Mouse (Mus musculus) testis, postnatal 14 days (tissue): ENCODE measurements at regions not wholly inside any gene's neighbourhood (a gene's known extent, or its start where the extent isn't known, plus 50 kb on each side); places are given as distances from the start of the nearest gene placed in this dataset.

Source experiments
- DNase-seq: peaks from one replicate; pipeline ENCODE4 v3.0.0; 2021; ENCODE audit warnings: low spot score

GRCm38 (mm10) chr10:17003123-17003849 lies 719.7 kb upstream of the Cited2 start:
- DNase-seq = no peak

GRCm38 (mm10) chr10:17008683-17009082 lies 714.3 kb upstream of the Cited2 start:
- DNase-seq = no peak

GRCm38 (mm10) chr10:17010047-17010446 lies 713.0 kb upstream of the Cited2 start:
- DNase-seq = no peak

- DNase-seq = no peak
Measured at GRCm38 (mm10) chr10:17011876-17012275, 711.1 kb upstream of the Cited2 start.

GRCm38 (mm10) chr10:17012541-17012975 lies 710.5 kb upstream of the Cited2 start:
- no peak for DNase-seq

DNA sequence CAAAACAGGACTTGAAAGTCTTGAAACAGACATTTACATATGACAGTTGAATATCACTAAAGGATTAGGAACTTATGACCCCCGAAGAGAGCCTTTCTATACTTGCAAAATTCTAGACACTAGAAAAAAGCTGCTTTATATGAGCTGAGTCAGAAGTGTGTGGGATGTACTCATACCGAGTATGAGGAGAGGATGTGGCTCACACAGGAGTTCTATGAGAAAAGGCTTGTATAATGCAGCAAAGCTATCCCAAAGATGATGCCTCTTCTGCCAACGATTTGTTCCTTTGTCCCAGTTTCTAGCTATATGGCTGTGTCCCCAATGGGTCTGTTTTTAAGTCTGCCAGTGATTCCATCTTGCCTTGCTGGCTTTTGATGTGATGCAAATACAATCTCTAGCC lies 708.2 kb upstream of the Cited2 start:
- no peak for DNase-seq

- DNase-seq = no peak
Measured at GRCm38 (mm10) chr10:17016854-17017253, 706.2 kb upstream of the Cited2 start.

DNA sequence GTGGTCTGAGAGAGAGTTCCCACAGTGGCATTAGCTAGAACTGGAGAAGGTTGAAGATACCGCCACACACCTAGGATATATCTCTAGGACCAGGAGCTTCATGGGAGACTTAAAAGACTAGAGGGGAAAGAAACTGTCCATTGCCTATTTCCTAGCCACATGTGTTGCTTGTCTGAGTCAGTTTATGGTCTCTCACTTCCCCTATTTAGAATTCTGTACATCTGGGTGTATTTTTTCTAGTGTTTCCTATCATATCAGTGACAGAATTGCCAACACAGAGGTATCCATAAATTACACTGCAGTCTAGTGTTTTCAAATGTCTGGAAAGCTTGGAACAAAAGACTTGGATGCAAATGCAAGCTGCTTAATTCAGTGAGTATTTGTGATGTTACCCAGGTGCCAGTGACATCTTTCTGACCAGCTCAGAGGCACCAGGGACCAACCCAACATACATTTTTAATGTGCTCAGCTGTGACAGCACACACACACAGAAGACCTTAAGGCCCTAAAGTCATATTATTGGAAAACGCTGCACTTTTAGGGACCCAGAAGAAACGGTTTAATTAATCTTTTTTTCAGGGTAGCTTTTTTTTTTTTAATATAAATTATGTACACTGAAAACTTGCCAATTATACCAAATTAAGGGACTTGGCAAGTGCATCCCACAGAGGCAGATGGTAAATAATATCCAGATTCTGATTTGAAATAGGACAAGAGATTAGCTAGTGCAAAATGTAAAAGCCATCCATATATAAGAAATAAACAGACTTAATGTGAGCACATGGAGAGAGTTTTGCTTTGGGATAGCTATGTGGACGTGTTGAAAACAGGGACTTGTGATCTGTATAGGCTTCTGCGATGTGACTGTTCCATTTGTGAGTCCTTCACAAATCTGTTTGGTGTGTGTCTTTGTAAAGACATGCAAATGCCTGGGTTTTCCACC lies 700.5 kb upstream of the Cited2 start:
- no peak for DNase-seq

GRCm38 (mm10) chr10:17023571-17024293 lies 699.3 kb upstream of the Cited2 start:
- DNase-seq = no peak

DNA sequence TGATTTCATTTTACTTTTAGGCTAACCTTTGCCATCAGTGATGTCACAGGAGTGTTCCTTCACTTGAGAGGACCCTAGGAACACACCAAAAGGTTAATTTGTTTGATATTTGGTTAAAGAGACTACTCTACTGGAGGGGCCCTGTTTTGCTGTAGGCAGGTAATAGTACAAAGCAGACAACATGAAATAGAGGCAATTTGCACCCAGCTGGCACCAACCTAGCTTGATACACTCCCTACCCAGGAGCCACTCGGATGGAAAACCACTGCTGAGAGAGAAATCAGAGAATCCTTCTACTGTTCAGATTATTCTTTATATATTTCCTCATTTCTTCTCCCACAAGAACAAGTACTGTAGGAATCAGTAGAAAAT lies 698.7 kb upstream of the Cited2 start:
- no peak for DNase-seq

DNA sequence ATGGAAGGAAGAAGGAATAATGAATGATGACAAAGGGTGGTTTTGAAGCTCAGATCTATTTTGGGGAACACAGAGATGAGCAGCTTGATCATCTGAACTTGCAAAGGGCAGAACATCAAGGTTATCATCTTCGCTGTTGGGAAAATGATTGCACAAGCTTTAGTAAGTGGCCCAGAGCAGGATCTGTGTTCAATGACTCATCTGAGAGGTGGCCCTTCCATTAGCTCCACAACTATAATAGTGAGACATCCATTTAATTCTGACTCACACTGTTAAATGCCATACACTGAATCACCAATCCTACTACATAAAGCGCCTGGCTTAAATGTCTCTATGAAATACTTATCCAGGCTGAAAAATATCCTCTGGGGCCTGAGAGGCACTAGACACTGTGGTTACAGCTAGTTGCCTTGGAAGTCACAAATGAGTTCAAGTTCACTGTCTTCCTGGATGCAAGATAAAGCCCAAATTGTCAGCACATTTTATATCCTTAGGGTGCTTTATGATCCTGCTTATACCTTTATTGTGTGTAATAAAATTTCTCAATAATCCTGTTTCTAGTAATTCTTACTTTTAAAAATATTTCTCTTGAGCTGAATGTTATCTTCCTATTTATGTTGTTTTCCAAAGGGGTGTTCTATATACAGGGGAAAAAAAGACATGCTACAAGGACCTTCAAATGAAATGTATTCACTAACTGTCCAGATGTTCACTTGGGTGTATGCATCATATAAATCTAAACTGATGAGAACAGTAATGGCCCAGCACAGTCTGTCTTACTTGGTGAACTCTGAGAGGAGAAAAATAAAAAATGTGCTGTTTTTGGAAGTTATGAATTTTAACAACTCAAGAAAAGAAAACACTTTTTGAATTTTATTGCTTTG lies 687.9 kb upstream of the Cited2 start:
- DNase-seq = no peak

GRCm38 (mm10) chr10:17038259-17039043 lies 684.6 kb upstream of the Cited2 start:
- no peak for DNase-seq

- no peak for DNase-seq
Measured at GRCm38 (mm10) chr10:17042090-17042489, 680.9 kb upstream of the Cited2 start.

GRCm38 (mm10) chr10:17042973-17043372 lies 680.0 kb upstream of the Cited2 start:
- no peak for DNase-seq

DNA sequence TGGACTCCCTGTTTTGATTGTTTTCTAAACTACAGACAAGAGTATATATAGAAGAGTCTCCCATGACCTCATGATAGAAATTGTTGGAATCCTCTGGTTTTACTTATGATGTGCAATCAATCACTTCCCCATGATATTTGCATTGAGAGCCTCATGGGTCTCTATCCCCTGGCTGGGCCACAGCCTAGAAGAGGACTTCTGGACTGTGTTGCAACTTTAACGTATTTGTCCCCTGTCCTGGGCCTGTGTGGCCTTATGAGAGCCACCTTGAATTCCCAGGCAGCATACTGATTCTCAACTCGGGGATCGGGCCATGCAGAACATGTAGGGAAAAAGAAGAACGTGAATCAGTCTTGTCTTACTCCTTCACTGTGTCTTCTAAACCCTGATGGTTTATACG lies 676.3 kb upstream of the Cited2 start:
- no peak for DNase-seq

DNA sequence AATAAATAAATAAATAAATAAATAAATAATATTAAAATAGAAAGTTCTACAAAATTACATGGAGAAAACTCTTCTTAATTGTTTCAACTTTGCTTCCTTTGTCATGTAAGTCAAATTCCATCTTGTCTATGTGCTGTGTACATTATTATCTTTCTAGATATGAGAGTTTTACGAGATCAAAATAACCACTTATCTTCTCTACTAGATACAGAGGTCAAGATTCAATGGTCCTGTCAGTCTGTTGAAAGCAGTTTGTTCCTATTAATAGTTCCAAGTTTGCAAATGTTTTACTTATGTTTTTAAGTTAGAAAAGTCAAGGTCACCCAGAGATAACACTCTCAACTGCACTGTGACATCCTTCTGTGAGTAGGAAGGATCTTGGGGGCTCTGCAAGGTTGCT lies 650.1 kb upstream of the Cited2 start:
- DNase-seq = no peak

DNA sequence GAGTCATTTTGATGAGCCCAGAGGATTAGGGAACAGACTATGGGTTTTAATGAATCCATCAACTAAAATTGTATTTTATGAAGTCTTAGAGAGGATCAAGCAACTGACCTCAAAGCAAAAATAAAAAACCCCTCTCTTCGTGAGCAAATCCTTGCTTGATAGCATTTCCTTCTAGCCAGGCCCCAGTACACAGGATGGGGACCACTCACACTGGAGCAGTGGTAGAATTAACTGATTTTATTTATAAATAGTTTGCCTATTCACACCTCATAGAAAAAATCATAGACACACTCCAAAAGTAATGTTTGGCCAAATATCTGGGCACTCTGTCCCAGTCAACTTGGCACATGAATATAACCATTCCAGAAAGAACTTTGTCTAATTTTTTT lies 649.0 kb upstream of the Cited2 start:
- no peak for DNase-seq

- no peak for DNase-seq
Measured at GRCm38 (mm10) chr10:17074402-17075027, 648.5 kb upstream of the Cited2 start.

GRCm38 (mm10) chr10:17075147-17075546 lies 647.9 kb upstream of the Cited2 start:
- DNase-seq = no peak

DNA sequence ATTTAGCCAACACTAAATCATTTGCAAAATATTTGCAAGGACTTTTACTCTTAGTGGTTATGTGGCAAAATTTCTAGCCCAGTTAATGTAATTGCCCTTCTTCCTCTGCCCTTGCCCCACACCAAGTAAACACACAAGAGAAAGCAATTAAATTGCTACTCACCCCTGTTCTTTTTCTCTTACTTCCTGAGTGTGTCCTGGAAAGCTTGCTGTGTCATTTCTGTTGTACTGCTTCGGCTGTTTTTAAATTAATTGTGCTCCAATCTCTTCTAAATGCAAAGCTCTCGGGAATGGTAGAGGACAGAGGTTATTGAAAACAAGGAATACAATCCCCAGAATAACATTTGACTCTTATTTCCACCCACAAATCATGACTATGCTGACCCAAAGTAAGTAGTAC lies 647.4 kb upstream of the Cited2 start:
- DNase-seq = no peak
